Mouse (Mus musculus): ENCODE results near the gene Ano2.

The Ano2 gene

DNA sequence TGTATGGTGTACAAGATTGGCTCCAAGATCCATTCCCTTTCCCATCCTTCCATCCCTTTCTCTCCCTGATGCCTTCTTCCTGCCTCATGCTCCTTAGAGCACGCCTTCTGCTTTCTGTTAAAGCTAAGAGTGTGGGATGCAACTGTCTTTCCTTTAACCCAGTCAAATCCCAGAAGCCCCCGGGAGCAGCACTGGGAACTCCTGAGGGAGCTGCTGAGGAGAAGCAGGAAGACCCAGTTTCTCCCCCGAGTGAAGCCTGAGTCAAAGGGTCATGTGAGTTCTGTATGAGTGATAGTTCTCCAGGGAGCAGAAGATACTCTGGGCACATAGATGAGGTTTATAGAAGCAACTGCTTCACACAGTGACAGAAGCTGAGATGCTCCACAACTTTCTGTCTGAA is 367.5 kb downstream of the Ano2 start:
- DNase-seq (ENCODE audit: low spot score): no peak

DNA sequence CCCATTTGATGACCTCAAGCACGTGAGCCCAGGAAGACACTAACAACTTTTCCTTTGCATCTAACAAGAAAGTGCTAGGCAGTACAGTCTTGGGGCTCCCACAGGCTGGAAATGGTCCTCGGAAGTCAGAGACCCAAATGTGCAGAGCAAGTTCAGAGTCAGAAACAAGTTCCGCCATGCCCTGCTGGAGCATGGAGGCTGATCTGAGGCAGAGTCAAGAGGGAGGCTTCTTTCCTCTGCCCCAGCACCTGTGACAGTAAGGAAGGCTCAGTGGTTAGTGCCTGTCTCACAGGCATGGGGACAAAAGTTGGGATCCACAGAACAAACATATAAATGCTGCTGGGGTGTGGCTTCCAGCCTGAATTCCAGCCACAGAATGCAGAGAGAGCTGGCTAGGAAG is 390.3 kb downstream of the Ano2 start:
- DNase-seq (ENCODE audit: low spot score): no peak

DNA sequence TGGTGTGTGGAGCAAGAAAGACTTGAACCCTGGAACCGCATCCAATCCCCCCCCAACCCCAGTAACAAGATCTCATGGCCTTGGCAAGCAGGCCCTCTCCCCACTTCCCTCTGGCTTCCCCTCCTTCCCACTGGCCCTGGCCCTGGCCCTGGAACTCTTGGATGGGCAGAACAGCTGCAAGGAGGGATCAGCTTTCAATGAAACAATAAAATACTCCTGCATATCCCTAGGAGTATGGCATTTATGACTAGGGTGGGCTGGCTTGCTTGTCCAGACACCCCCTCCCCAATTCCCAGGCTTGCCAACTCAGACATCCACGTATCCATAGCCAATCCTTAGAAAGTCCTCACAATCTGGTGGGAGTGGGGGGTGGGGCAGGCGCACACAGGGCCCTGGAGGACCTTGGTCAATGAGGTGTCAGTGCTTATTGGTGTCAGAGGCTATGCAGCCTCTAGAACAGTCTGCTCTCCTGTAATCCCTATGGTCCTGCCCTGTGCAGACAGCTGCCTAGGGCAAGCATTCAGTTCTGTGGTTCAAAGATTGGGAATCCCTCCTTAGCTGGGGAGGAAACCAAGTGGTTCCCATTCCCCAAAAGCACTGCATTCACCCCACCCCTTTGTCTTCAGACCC is 396.2 kb downstream of the Ano2 start:
- DNase-seq (ENCODE audit: low spot score): no peak

DNA sequence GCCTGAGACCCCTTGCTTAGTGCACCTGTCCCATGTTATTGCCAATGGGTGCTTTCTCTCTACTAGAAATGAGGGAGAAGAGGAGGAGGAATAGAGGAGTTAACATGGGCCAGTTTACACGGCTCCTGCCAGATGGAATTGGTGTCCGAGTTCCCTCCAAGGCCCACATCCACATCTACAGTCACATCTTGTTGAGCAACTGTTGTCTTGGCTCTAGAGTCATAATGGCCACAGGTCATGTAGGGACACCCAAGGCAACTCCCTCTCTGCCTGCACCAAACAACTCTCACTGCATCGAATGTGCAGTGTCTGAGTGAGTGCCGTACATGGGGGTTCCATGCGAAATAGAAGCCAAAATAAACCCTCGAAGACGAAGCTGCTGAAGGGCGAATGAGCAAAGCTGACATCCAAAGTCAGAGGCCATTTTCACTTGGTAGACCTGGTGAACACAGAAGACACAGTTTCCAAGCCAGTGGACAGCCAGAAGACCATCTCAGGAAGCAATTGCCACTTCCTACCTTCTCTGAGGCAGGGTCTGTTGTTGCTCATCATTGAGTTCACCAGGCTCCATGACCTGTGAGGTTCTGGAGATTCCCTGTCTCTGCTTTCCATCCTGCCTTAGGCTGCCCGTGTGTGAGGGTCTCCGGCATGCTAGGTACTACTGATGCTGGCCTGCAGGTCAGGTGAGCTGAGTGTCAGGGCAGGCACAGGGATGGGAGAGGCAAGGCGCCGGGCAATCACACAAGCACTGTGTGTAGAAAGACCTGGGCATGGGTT is 398.5 kb downstream of the Ano2 start:
- no peak for DNase-seq (ENCODE audit: low spot score)

Data from spleen, adult 12 weeks (tissue).